Mouse (Mus musculus): ENCODE measurements around the gene Ftsj1.

The Ftsj1 gene

DNA sequence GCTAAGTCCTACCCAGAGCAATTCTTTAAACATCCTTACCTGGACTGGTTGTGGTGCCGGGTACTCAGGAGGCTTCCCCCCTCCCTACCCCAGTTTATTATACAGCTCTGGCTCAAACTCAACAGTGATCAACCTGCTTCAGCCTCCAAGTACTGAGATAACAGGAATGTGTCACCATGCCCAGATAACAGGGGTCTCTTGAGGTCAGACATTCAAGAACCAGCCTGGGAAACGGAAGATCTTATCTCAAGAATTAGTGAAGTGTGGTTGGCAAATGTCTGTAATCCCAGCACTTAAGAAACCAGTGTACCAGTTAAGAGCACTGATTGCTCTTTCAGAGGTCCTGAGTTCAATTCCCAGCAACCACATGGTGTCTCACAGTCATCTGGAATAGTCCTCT lies 34.1 kb downstream of the Ftsj1 start:
- no peak for DNase-seq (ENCODE audit: low read depth)

DNA sequence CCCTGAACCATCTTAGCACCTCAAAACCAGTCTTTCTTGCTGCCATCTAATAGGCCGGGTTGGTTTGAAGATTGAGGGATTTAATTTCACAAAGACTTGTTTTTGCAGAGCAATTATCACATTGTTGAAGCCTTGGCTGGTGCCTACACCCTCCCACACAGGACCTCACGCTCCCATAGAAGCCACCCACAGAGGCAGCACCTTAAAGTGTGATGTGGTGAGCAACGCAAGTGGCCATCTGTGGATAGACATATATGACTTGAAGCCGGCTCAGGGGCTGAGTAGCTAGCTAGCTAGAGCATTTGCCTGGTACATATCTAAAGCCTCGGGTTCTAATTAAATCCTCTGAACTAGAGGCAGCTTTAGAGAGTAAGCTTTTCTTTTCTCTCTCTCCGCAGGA lies 34.8 kb downstream of the Ftsj1 start:
- no peak for DNase-seq (ENCODE audit: low read depth)

DNA sequence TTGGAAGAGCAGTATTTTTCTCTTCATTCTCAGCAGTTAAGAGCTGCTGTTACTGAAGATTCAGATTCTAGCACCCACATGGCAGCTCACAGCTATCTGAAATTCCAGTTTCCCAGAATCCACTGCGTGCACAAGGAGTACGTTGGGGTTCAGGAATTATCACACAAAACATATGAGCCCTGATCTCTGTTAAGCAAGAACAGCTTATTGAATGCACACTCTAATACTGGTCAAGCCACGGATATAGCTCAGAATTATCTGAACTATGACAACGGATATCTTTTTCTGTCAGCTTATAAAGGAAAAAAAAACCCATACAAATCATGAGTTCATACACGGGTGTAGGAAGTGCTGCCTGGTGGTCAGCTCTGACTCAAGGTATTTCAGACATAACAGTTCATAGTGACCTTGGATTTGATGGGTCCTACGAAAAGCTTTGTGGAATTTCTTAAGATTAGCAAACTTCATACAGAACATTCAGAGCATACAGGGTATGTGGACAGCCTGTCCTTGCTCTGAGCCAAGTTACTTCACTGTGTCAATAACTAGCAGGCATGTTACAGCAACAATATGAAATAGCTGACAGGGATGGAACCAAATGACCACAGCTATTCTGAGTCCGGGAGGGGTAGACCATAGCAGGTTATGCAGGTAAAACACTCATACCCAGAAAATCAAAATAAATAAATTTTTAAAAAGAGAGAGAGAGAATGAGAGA lies 40.6 kb downstream of the Ftsj1 start:
- DNase-seq (ENCODE audit: low read depth): no peak

DNA sequence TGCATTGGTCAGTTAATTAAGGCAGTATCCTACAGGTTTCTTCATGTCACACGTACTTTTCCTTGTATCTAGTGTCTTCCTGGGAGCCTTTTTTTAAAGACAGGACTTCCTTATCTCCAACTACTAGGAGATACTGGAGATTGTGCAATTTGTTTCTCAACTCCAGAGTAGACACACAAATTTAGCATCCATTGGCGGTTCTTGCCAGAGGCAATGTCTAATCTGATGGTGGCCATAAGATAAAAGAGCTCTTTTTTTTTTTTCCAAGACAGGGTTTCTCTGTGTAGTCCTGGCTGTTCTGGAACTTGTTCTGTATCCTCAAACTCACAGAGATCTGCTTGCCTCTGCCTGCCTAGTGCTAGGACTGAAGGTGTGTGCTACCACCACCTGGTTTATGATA lies 42.5 kb downstream of the Ftsj1 start:
- DNase-seq (ENCODE audit: low read depth): no peak

DNA sequence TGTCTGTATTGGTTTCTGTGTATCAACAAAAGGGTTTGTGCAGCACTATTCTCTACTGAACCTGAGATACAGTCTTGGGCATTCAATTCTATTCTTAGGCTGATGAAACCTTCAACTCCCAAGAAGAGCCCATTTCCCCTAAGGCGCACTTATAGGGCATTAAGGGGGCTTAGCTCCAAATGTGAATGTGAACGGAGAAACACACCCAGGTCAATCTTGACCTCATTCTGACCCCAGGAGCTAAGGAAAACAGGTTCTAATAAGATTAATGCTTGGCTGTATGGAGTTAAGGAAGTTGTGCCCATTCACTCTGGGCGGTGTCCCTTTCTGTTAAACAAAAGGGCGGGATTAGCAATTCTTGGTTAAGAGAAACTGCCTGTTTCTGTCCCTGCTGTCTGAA lies 45.0 kb downstream of the Ftsj1 start:
- no peak for DNase-seq (ENCODE audit: low read depth)

DNA sequence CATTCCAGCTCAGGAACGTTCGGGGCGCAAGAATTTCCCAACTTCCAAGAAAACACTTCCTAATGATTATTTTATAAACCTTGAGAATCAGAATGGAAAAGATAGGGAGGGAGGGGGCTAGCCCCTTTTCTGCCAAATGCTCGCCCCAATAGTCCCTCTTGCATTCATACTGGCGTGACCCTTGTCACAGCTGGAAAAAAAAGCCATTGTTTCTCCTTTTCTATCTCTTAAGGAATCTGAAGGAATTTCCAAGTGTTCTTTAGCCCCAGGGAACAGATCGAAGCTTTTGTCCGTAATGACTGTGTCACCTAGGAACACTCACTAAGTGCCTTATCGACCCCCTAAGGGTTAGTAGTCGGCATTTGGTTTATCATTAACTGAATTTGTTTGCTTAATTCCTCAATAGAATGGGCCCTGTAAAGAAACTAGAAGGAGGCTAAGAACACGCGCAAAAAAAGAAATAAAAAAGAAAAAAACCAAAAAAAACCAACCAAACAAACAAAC lies 45.5 kb downstream of the Ftsj1 start:
- no peak for DNase-seq (ENCODE audit: low read depth)

DNA sequence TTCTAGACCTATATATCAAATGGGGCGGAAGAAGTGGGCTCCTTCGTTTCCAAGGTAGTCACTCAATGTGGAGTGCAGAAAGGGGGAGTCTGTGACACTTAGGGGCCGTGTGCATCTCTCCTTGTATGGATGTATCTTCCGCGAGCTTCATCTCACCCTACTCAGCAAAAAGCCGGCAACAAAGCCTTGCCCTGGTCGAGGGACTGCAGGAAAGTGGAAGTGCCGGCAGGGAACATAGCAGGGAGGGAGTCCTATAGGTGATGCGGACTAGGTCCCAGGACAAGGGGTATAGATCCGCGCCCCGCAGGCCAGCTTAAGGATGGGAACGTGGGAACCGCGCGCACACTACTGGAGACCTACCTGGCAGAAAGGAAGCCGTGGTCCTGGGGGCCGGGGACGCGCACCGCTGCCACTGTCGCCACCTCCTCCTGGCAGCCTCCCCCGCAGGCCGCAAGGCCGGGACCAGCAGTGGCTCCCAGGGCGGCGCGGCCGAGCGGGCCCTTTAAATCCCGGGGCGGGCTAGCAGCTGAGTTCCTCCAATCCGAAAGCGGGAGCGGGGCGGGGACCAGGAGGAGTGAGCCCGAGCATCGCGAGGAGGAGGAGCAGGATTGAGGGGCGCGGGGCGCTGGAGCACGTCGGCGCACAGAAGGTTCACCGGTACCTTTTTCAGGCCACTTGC lies 46.1 kb downstream of the Ftsj1 start, which contains the start of gene Porcn:
Porcn (minus strand) TSS at position 511 of the 679 bp plus-strand sequence.
- DNase-seq (ENCODE audit: low read depth): peak; percentile 26

DNA sequence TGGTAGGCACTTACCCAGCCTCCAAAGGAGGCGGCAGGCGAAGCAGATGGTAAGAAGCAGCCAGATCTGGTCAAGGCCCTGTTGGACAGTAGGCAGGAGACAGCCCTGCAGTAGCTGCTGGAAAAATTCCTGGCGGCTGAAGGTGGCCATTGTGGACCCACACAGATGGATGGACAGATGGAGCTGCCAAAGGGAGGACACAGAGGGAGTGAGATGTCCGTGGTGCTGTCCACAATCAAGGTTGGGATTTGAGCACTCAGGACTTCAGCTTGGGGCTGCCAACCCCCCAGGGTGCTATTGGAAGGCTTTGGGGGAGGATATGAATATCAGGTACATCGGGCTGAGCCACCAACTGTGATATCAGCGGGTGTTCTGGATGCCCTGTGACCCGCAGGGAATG lies 46.7 kb downstream of the Ftsj1 start:
- no peak for DNase-seq (ENCODE audit: low read depth)

DNA sequence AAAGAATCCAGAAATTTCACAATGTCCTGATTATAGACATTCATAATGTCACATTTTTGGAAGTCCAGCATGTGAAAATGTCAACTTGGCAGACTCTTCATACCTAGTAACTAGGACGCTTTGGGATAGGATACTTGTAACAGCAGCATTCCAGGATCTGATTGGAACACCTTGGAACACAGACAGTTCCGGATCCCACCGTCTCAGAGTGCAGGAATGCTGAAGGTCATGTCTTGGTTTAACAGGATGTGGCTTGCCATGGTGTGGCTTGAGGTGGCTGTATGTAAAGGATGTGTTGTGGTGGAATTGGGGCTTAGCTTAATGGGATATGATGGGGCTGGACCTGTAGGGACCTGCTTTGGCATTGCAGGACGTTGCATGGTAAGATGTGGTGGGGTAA lies 47.1 kb downstream of the Ftsj1 start:
- DNase-seq (ENCODE audit: low read depth): no peak

DNA sequence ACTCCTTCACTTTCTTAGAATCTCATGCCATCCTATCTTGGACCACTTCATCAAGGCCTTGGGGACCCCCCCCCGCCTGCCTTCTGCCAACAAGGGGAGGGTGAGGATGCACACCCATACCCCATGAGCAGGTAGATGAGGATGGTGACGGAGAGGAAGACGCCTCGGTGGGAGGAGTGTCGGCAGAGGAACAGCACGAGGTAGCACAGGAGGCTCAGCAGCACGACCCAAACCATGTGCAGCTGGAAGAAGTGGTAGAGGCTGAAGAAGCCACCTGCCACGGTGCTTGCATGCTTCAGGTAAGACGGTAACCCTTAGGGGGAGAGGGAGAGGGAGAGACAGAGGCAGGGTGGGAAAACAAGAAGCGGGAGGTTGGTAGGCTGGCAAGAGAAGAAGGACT lies 48.1 kb downstream of the Ftsj1 start:
- no peak for DNase-seq (ENCODE audit: low read depth)

DNA sequence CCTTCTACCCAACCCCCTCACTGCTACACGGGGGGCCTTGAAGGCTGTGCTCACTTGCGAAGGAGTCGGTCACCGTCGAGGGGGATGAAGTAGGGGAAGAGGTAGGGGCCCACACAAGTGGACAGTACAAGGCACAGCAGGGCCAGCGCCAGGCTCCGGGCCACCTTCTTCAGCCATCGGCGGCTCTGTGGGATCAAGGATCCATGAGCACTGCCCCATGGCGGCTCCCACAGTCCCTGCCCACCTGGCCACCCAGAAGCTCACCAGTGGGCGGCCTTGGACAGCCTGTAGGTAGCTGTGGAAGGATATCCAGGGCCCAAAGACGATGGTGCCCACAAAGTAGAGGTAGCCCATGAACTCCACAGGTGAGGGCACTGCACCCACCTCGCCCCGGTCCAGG lies 49.1 kb downstream of the Ftsj1 start:
- DNase-seq (ENCODE audit: low read depth): no peak

DNA sequence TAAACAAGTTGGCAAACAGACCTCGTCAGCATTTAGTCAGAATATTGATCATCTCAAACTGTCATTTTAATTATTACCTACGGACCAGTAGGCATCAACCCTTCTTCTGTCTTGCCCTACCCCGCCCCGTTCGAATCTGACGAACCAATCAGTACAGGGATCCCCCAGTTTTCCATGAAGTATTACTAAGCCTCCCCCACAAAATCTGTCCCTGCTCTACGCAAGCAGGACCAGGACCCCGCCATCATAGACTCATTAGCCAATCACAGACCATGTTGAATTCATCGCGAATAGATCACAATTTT lies 58.8 kb downstream of the Ftsj1 start, which contains the start of gene Ebp:
Ebp (minus strand) TSS at position 94 of the 305 bp plus-strand sequence.
- no peak for DNase-seq (ENCODE audit: low read depth)

DNA sequence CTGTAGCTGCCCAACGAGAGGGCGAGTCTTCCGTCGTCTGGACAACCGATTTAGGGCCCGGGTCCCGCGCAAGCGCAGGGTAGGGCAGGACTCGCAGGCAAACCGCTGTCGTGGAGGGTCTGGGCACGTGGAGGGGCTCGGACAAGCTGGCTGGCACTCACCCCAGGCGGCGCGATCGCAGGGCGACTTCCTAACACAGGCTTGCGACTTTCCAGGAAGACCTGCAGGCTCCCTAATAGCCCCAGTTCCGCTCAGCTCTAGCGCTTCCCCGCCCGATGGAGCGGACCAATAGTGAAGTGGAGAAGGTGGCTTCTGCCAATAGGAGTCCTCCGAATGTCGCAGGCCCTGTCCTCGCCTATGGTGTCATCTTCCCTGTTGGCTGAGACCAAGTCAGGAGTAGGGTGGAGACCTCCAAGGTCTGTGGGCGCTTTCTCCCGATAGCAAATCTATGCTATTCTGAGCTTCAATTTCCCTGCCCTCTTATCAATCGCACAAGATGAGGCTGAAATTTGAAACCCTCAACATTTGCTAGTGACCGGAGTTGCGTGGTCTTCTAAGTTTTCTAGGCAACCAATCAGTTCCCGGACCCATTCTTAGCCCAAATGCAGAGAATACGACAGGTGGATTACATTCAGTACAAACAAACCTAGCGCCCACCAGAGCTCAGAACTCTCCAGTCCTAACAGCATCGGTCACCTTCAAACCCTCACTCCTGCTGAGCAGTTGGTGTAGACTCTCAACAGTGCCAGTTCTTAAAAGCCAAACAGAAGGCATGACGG lies 59.4 kb downstream of the Ftsj1 start:
- DNase-seq (ENCODE audit: low read depth): no peak

DNA sequence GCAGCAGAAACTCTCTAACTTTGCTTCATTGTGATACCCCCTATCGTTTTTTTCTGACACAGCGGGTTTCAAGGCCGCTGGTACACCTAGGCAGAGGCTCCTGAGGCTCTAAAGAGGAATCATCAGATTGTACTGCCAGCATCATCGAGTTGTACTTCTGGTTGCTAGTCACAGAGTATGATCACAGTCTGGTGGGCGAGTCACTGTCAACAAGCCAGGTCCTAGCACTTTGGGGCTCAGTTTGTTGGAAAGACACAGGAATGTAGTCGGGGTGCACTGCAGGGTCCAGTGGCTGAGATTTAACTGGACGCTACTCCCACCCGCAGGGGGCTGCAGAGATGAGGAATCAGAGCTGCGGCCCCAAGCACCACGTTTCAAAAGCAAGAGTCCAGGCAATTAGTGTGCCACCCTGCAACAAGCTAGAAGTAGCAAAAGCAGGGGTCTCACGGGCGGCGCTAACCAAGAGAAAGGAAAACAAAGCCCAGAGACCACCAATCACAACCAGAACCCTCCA lies 60.0 kb downstream of the Ftsj1 start:
- no peak for DNase-seq (ENCODE audit: low read depth)
